Mouse (Mus musculus) spleen, postnatal 10 days (tissue): ENCODE data around the gene Gsg1l.

Experiments used
- DNase-seq, 2 experiments: peaks; one replicate each; pipeline ENCODE4 v3.0.0; 2021 to 2022; ENCODE audit warnings: low spot score in 2 of 2

The Gsg1l gene

DNA sequence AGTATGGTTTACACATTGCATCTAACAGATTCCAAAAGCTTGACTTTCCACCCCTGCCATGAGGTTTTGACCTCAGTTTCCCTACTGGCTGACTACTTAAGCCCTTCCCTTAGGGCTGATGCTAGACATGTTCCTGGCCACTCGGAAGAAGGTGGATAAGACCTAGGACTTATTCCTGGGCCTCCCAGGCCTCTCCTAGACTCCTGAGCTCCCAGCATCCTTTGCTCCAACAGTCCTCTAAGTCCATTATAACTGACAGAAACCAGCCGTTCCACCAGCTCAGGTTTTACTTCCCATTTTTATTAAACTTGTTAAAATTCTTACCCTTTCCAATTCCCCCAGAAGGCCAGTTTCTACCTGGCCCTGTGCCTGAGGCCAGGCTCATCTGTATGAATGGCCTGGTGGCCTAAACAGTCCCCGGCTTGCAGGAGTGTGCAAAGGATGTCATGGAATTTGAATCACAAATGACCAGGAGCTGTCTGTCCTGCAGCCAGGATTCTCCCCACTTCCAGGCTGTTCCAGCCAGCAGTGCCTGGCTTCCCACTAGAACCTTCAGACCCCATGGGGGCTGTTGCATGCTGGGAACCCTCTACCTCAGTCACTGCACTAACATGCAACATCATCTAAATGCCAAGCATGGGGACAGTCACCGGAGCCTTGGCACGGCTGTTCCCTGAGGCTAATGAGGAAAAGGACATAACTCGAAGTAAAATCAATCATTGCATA lies 139.7 kb downstream of the Gsg1l start:
- DNase-seq: no peak

GRCm38 (mm10) chr7:125934319-125934718 lies 147.9 kb downstream of the Gsg1l start:
- DNase-seq: no peak

GRCm38 (mm10) chr7:125933356-125934244 lies 148.6 kb downstream of the Gsg1l start:
- DNase-seq: no peak

DNA sequence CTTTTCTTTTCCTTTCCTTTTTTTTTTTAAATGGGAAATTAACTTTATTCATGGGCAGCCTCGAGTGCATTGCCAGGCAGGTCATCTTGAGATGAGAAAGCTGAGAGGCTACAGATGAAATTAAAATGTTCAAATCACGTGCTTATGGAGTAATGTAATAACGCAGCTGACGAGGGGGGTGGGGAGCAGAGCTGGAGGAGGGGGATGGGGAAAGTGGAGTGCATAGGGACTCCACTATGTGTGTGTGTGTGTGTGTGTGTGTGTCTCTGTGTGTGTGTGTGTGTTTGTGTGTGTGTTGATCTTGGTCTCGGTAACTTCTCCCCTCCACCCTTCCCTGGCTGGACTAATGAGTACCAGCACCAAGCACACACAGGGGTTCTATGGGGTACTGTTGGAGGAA lies 150.6 kb downstream of the Gsg1l start:
- no peak for DNase-seq

DNA sequence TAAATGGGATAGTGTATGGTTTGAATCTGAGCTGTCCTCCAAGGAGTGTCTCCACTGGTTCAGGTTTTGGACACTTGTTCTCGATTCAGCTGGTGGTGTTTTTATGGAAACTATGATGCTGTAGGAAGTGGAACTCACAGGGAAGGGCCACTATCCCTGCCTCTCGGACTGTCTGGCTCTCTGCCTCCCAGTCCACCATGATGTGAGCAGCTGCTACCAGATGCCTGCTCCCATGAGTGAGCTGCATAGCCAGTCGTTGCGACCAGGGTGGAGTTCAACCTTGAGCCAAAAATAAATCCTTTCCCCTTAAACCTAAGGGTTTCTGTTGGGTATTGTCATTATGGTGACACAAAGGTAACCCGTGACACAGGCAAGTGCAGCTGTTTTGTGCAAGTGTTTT lies 158.2 kb downstream of the Gsg1l start:
- no peak for DNase-seq

DNA sequence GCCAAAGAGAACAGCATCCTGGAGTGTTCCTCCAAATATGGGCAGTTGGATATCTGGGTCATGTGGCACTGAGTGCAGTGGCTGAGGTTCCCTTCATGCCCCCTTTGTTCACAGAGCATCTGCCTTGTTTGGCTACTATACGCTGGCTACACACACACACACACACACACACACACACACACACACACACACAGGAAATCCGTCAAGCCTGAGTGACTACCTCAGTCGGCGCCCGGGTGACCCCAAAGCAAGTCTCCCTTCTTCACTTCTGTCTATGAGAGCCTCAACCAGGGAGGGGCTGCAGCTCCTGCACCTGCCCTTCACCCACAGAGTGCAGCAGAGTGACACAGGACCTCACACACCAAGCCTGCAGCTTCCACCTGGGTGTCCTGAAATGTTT lies 161.4 kb downstream of the Gsg1l start:
- peak in 1 of 2 experiments; percentile 58 for DNase-seq

DNA sequence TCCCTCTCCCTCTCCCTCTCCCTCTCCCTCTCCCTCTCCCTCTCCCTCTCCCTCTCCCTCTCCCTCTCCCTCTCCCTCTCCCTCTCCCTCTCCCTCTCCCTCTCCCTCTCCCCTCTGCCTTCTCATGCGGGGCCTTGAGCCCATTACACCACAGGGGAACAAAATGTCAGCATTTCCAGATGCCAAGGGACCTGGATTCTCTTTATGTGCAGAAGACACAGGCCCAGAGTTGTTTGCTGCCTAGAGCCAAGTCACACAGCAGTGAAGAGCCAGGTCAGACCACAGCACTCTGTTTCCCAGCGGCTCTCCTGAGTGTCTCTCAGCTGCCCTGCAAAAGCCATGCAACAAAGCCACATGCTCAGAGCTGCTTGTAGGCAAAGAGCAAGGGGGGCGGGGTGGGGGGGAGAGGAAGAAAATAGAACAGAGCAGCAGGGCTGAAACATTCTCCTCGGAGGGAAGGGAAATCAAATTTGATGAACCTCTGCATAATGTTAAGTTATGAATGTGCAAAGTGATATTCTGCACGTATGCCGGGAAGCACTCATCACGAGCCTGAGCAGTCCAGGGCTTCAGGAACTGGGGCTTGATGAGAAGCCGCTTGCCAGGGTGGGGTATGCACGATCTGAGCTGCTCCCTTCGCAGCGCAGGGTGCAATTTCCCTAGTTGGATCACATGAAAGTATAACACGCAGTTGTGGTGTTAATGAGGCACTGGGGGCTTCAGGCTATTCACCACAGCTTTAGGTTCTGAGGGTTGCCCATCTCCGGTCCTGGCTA lies 181.6 kb downstream of the Gsg1l start:
- no peak for DNase-seq

GRCm38 (mm10) chr7:125899916-125900315 lies 182.3 kb downstream of the Gsg1l start:
- no peak for DNase-seq

DNA sequence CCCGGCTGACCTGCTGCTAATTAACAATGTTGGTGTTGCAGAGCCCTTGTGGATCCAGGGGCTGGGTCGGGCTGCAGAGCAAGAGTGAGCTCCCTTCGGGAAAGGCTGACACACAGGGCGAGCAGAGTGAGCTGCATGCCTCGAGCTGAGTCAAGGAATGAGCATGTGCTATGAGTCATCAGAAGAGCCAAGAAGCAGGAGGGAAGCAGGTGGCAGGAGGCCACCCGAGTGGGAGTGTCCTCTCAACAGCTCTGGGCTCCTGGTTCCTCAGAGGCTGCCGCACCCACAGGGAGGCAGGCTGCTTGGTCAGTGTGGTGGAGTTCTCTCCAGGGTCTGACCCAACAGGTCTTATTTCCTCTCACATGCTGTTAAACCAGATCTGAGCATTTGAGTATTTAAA lies 183.2 kb downstream of the Gsg1l start:
- DNase-seq: no peak

- DNase-seq: no peak
These were observed 185.2 kb downstream of the Gsg1l start for GRCm38 (mm10) chr7:125897059-125897458.

DNA sequence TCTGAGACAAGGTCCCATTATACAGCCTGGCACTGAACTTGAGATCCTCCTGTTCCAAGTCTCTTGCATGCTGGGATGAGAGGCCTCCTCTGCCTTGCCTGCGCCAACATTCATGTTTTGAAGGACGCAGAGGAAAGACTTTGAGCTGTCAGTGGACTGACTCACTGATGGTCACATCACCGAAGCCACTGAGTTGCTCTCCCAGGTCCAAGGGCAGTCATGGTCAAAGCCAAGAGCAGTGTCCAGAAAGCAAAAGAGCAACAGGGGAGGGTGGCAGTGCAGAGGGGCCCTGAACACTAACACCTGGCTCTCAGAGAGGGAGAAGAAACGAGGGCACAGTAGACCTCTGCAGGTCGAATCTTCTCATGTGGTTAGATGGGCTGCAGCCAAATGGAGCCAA lies 188.6 kb downstream of the Gsg1l start:
- DNase-seq: no peak

DNA sequence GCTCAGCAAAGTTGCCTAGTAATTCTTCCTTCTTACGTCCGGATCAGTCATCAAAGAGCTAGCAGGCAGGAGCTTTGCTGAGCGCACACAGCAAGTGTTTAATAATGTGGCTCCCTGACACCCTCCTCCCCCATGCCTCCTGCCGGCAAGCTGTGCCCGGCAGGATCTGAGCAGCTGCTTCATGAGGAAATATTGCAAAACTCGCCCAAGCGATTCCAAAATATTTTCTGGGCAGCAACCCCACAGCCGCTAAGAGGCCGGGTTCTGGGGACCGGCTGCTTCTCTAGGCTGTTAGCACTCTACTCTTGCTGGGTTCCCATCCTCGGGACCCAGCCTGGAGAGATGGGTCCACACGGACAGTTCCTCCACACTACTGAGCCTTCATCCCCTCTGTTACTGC lies 193.8 kb downstream of the Gsg1l start:
- no peak for DNase-seq

DNA sequence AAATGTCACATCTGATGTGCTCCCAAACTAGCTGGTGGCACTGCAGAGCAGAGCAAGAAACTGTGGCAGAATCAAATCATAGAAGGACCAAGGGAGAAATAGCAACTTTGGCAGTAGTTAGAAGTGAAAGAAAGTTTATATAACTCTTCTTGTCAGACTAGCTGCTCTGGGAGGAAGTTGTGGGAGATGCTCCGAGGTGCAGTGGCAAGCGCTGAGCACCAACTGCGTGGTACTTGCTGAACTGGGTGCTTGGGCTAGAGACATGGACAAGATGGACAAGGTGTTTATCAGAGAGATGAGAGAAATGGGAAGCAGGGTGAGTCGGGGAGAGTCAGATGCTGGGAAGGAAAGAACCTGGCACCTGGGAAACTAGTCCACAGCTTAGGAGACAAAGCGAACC lies 194.4 kb downstream of the Gsg1l start:
- DNase-seq: no peak

DNA sequence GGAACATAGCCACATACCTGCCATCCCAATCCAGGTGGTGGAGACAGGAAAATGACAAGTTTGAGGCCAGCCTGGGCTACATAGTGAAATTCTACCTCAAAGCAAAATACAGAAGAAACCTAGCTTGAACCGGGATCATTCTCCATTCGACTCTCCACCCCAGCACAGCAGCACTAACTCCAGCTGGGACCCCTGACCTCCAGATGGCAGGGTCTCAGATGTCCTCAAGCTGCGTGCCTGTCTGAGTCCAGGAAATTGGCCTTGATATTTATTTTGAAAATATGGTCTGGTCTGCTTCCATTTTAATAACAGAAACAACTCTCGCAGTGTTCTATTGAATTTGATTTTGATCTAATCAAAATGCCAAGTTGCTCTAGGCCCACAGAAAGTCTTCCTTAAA lies 195.1 kb downstream of the Gsg1l start:
- DNase-seq: no peak

- no peak for DNase-seq
These were observed 196.0 kb downstream of the Gsg1l start for GRCm38 (mm10) chr7:125886116-125886680.

DNA sequence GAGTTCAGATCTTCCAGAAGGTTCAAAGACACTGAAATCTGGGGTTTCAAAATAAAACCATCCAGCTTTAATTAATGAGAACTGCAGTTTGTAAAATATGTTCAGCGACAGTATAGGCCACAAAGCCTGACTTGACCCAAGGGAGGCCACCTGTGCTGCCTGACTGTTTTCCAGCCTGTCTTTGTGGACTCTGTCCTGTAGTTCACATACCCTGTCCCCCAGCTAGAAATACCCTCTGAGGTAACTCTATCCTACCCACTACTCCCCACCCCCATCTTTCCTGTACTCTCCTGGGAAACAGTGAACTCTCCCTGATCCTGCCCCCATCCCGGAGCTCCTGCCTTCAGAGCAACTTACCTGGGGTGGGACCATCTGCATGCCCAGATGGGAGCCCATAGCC lies 199.0 kb downstream of the Gsg1l start:
- DNase-seq: no peak

DNA sequence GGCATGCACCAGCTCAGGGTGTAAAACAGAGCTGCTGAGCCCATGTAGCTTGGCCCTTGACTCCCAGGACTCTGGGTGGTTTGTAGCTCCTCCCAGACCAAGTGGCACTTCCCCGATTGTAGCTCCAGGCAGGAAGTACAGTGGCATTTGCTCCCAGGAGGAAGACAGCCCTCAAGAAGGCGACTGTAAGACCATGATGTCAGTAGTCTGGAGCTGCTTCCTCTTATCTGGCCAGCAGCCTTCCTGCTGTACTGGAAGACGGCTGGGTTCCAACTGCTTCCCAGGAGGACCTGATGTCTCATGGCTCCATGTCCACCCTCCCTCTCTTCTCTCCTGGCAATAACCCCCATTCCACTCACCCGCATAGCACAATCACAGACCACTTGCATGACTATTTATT lies 204.2 kb downstream of the Gsg1l start:
- no peak for DNase-seq

- DNase-seq: no peak
These were observed 208.2 kb downstream of the Gsg1l start for GRCm38 (mm10) chr7:125873971-125874495.

DNA sequence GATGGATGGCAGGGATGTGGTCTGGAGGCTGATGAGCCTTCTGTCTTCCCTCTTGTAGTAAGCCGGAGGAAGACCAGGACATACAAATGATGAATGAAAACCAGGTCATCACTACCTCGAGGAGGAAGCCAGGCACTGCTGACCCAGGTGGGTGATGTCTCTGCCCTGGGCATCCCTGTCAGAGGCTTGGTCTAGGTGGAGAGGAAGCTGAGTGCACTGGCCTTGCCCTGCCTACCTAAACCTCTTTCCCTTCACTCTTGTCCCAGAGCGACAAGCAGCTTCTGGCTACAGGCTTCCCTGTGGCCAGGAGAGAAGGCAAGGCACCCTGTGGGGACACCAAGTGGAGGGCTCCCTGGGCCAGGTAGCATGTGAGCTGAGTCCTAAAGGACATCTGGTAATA lies 209.3 kb downstream of the Gsg1l start:
- no peak for DNase-seq

GRCm38 (mm10) chr7:125872202-125872580 lies 210.0 kb downstream of the Gsg1l start:
- DNase-seq: no peak

GRCm38 (mm10) chr7:125871404-125872201 lies 210.6 kb downstream of the Gsg1l start:
- DNase-seq: no peak
